ENCODE assay signal across 8 mouse cellular contexts in genomic region chr3:107491459-107491858, GRCm38 (mm10). TPM values are rescaled to one million over a fixed set of nuclear protein-coding genes. Genes with fewer than 3 reads are reported as not detected.
DNase-seq lines count a peak whose midpoint lies in the region; ATAC-seq lines count a peak whose summit lies in the region.

No protein-coding gene starts in this region.

- WGBS in hindbrain, embryonic 14.5 days, result 30% methylated on average over 6 of the region's 6 CpGs

- no peak overlapping the region for H3K9ac ChIP-seq in hindbrain, embryonic 14.5 days

- no peak overlapping the region for H3K4me3 ChIP-seq in hindbrain, embryonic 14.5 days (replicated peaks; ENCODE audit: low read length)

- peak; percentile 89 for ATAC-seq in hindbrain, embryonic 14.5 days (ENCODE audit: low FRiP score)

- H3K4me2 ChIP-seq in hindbrain, embryonic 14.5 days (replicated peaks), result no peak overlapping the region

- H3K36me3 ChIP-seq in hindbrain, embryonic 14.5 days (replicated peaks; ENCODE audit: control insufficient read depth, insufficient read depth), result no peaks in the 10 kb centered on the region

- no peaks in the 10 kb centered on the region for H3K9me3 ChIP-seq in hindbrain, embryonic 14.5 days (ENCODE audit: control insufficient read depth, low read length)

- peaks cover 16% of the 10 kb centered on the region for H3K4me1 ChIP-seq in hindbrain, embryonic 14.5 days (replicated peaks; ENCODE audit: control insufficient read depth, insufficient read depth, low read length)

- intact Hi-C loops in left cerebral cortex, postnatal 36 days (cut with DNase I), result no loop called here

- peak; percentile 23 for DNase-seq in adrenal gland, postnatal 10 days
- no peak for DNase-seq in adrenal gland, adult 18-20 months (ENCODE audit: low spot score in 2 of 2)
- DNase-seq in urinary bladder, postnatal 4 days (ENCODE audit: low spot score in 2 of 2), result peak; percentile 77 to 78
- no peak for DNase-seq in urinary bladder, postnatal 25 days (ENCODE audit: low spot score)
- peak; percentile 87 for DNase-seq in hindbrain, embryonic 14.5 days (ENCODE audit: low spot score)
- peak; percentile 61 to 74 for DNase-seq in left cerebral cortex, postnatal 36 days (ENCODE audit: low spot score in 2 of 2)
- DNase-seq in right cerebral cortex, postnatal 14 days, result peak; percentile 85
- DNase-seq in spleen, adult 12 weeks (ENCODE audit: low spot score), result no peak

- peak overlapping the region; percentile 65 for H3K27ac ChIP-seq in hindbrain, embryonic 14.5 days

- H3K27me3 ChIP-seq in hindbrain, embryonic 14.5 days (ENCODE audit: control insufficient read depth, insufficient read depth, low read length), result no peaks in the 10 kb centered on the region

RNA-seq across cellular contexts. Expression of gene Slc6a17, which starts 26.4 kb away (rescaled TPM):
- 1 to 10 TPM; 2.5 to 3.7 TPM for total RNA-seq in adrenal gland, postnatal 10 days (2021)
- total RNA-seq in adrenal gland, adult 18-20 months (2021), result 10 to 100 TPM in 1 of 2 experiments, 1 to 10 TPM in 1; 6.4 to 14.9 TPM
- 15.5 and 18.8 TPM in 2 replicates for polyA plus RNA-seq in hindbrain, embryonic 14.5 days (2014; fragmentation: Nextera tagmentation; extraction: Ambion mirVana)
- total RNA-seq in left cerebral cortex, postnatal 36 days (2021), result 100 to 1,000 TPM; 377 to 415 TPM

RNA-seq across cellular contexts. Expression of gene Kcnc4, which starts 32.1 kb away (rescaled TPM):
- 10 to 100 TPM in 1 of 2 experiments, 1 to 10 TPM in 1; 7.7 to 10.5 TPM for total RNA-seq in adrenal gland, postnatal 10 days (2021)
- total RNA-seq in adrenal gland, adult 18-20 months (2021), result 10 to 100 TPM in 1 of 2 experiments, 1 to 10 TPM in 1; 9.4 to 12.9 TPM
- polyA plus RNA-seq in hindbrain, embryonic 14.5 days (2014; fragmentation: Nextera tagmentation; extraction: Ambion mirVana), result 7.9 and 11.8 TPM in 2 replicates
- total RNA-seq in left cerebral cortex, postnatal 36 days (2021), result 10 to 100 TPM; 65.5 to 73.0 TPM

Comparison
In these comparisons a context has a peak if more than half of its experiments do, and no peak if none do; other contexts are left out.
1. DNase-seq: peak in adrenal gland, postnatal 10 days (single experiment), urinary bladder, postnatal 4 days (2 of 2), hindbrain, embryonic 14.5 days (single experiment), left cerebral cortex, postnatal 36 days (2 of 2) and right cerebral cortex, postnatal 14 days (single experiment); none in adrenal gland, adult 18-20 months (0 of 2), urinary bladder, postnatal 25 days (single experiment) and spleen, adult 12 weeks (single experiment).
2. RNA of gene Slc6a17, which starts 26.4 kb away (total RNA-seq): 377 to 415 TPM in left cerebral cortex, postnatal 36 days; 6.4 to 14.9 TPM in adrenal gland, adult 18-20 months and 2.5 to 3.7 TPM in adrenal gland, postnatal 10 days; every median in the first group is over 10 times any median in the second.
3. RNA of gene Kcnc4, which starts 32.1 kb away (total RNA-seq): 65.5 to 73.0 TPM in left cerebral cortex, postnatal 36 days; 9.4 to 12.9 TPM in adrenal gland, adult 18-20 months and 7.7 to 10.5 TPM in adrenal gland, postnatal 10 days; every median in the first group is over 4 times any median in the second.